Mouse (Mus musculus) C2C12 (cell line): ENCODE measurements around the gene Isg15.

ENCODE experiments used
- CEBPB ChIP-seq: IDR thresholded peaks from one replicate; pipeline ENCODE4 v1.6.1; 2011; ENCODE audit warnings: low read depth, mild to moderate bottlenecking, control low read depth, moderate library complexity
- CTCF ChIP-seq: IDR thresholded peaks from one replicate; pipeline ENCODE4 v1.5.1; 2011; ENCODE audit not compliant: control insufficient read depth, insufficient read depth, insufficient read length
- FOSL1 ChIP-seq: IDR thresholded peaks from one replicate; pipeline ENCODE4 v1.8.0; 2011; ENCODE audit warnings: mild to moderate bottlenecking, low read length; ENCODE audit not compliant: poor library complexity, insufficient read depth, severe bottlenecking
- MAX ChIP-seq: IDR thresholded peaks from one replicate; pipeline ENCODE4 v1.6.1; 2011; ENCODE audit warnings: mild to moderate bottlenecking, control low read depth
- MYOD1 ChIP-seq: IDR thresholded peaks from one replicate; pipeline ENCODE4 v1.6.1; 2011; ENCODE audit warnings: low read depth; ENCODE audit not compliant: control insufficient read depth, insufficient read length
- MYOG ChIP-seq: IDR thresholded peaks from one replicate; pipeline ENCODE4 v1.6.1; 2011; ENCODE audit not compliant: control insufficient read depth, insufficient read length; ENCODE audit errors: extremely low read depth
- USF1 ChIP-seq: IDR thresholded peaks from one replicate; pipeline ENCODE4 v1.6.1; 2011; ENCODE audit warnings: low read depth, mild to moderate bottlenecking, control low read depth, moderate library complexity

DNA sequence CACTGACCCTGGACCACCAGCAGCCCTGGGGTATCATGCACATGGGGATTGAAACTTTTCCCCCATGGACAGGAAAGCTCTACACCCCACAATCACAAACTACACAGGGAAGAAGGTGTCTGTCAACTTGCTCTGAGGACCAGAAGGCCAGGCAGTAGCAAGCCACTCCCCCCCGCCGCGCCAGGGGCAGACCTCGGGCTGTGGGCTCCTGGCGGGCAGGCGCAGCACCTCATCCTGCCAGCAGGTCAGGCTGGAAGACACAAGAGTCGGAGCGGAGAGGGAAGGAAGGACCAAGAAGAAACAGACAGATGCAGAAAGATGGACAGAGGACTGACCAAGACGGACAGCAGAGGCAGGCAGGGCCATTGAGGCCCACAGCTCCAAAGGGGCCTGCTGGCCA, 23.0 kb downstream of the Isg15 start:
- TF ChIP-seq CTCF (no peak), MAX (no peak), CEBPB (no peak), MYOD1 (no peak), USF1 (no peak), MYOG (no peak), FOSL1 (no peak)
